Mouse (Mus musculus) erythroid progenitor cell, adult 5-6 weeks (primary cell): ENCODE data around the gene Pip4k2c. TPM values are rescaled to one million over a fixed set of nuclear protein-coding genes. Genes with fewer than 3 reads are reported as not detected.
A peak's percentile ranks its signal among the peaks of the same experiment; 100 is the strongest.
"Not testable (repeated sequence)": the region's sequence is repeated elsewhere in the genome, so short reads cannot be mapped to it uniquely, and the experiment has no call there.

ENCODE experiments used
- ATAC-seq: replicated peaks from 2 replicates; pipeline ENCODE4 v1.8.0; 2016; ENCODE audit warnings: moderate number of reproducible peaks, mild to moderate bottlenecking, moderate TSS enrichment, inconsistent platforms; ENCODE audit not compliant: poor library complexity, low FRiP score, severe bottlenecking
- total RNA-seq, 2 experiments: library from RNA; stranded (forward) in 1 of 2; stranded (reverse) in 1 of 2; fragments of 150-400 nt in 1 of 2; fragments of 186-747, 209-891 nt in 1 of 2; gene quantifications; 2 replicates each; pipeline versions ENCODE4 v1.2.3 to v1.2.4; 2015 to 2017; ENCODE audit warnings: low replicate concordance in 2 of 2

Pip4k2c gene
- total RNA-seq, 2 experiments from 2014 or later = 31.4 to 37.8 TPM

- ATAC-seq = peak; percentile 75
Observed at GRCm38 (mm10) chr10:127210961-127211405, 402 bp downstream of the Pip4k2c start.

- ATAC-seq = no peak
Observed at GRCm38 (mm10) chr10:127209928-127210570, 1.3 kb downstream of the Pip4k2c start.

- ATAC-seq = no peak
Observed at GRCm38 (mm10) chr10:127208921-127209320, 2.5 kb downstream of the Pip4k2c start.

GRCm38 (mm10) chr10:127205373-127205772, 6.0 kb downstream of the Pip4k2c start:
- ATAC-seq = peak; percentile 89

GRCm38 (mm10) chr10:127204589-127204988, 6.8 kb downstream of the Pip4k2c start:
- ATAC-seq = no peak

- peak; percentile 61 for ATAC-seq
Observed at GRCm38 (mm10) chr10:127203106-127203505, 8.3 kb downstream of the Pip4k2c start.

GRCm38 (mm10) chr10:127200279-127200678, 11.1 kb downstream of the Pip4k2c start:
- no peak for ATAC-seq

- ATAC-seq = no peak
Observed at GRCm38 (mm10) chr10:127199474-127199873, 11.9 kb downstream of the Pip4k2c start.

GRCm38 (mm10) chr10:127199068-127199467, 12.3 kb downstream of the Pip4k2c start:
- ATAC-seq = no peak

GRCm38 (mm10) chr10:127198492-127198891, 12.9 kb downstream of the Pip4k2c start:
- no peak for ATAC-seq

- ATAC-seq = no peak
Observed at GRCm38 (mm10) chr10:127197505-127198110, 13.8 kb downstream of the Pip4k2c start.

GRCm38 (mm10) chr10:127197104-127197503, 14.3 kb downstream of the Pip4k2c start:
- ATAC-seq = no peak

- no peak for ATAC-seq
Observed at GRCm38 (mm10) chr10:127196392-127196791, 15.0 kb downstream of the Pip4k2c start.

GRCm38 (mm10) chr10:127195328-127196129, 15.9 kb downstream of the Pip4k2c start, which contains the start of gene Dtx3:
Gene Dtx3 (minus strand): TSS chr10:127195728.
- peak; percentile 15; the same call in 1 of the 2 replicates for ATAC-seq

GRCm38 (mm10) chr10:127194428-127195327, 16.7 kb downstream of the Pip4k2c start:
- ATAC-seq = peak; percentile 75

GRCm38 (mm10) chr10:127193011-127193410, 18.4 kb downstream of the Pip4k2c start:
- no peak for ATAC-seq

- not testable (repeated sequence) for ATAC-seq
Observed at GRCm38 (mm10) chr10:127192057-127192328, 19.4 kb downstream of the Pip4k2c start.

GRCm38 (mm10) chr10:127191191-127192056, 20.0 kb downstream of the Pip4k2c start:
- no peak for ATAC-seq
